Mouse (Mus musculus) c-Kit-negative CD71-positive TER-119-positive erythroid progenitor cells, embryonic 14.5 days (primary cell): ENCODE data around the gene Gm10135.
A peak's percentile ranks its signal among the peaks of the same experiment; 100 is the strongest.
"Not testable (repeated sequence)": the region's sequence is repeated elsewhere in the genome, so short reads cannot be mapped to it uniquely, and the experiment has no call there.

ENCODE experiments used
- DNase-seq: peaks from one replicate; pipeline ENCODE4 v3.0.0-alpha.2; 2013; ENCODE audit warnings: low read depth, low spot score

Gm10135 gene

DNA sequence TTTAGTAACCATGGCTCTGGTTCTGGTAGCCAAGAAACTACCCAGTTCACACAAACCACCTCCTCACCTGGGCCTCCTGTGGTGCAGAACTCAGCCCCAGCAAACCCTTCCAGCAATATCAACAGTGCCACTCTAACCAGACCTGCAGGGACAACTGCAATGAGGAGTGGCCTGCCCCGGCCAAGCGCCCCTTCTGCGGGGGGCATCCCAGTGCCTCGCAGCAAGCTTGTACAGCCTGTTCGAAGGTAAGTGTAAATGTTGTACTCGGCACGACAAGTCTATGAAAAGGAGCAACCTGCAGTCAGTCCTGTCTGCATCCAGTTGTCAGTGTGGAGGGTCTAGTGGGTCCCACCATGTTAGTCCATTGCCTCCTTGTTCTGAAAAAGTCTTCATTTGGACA lies at the start of gene Gm10135:
Gm10135 (minus strand) TSS at position 101 of the 400 bp plus-strand sequence.
- no peak for DNase-seq

DNA sequence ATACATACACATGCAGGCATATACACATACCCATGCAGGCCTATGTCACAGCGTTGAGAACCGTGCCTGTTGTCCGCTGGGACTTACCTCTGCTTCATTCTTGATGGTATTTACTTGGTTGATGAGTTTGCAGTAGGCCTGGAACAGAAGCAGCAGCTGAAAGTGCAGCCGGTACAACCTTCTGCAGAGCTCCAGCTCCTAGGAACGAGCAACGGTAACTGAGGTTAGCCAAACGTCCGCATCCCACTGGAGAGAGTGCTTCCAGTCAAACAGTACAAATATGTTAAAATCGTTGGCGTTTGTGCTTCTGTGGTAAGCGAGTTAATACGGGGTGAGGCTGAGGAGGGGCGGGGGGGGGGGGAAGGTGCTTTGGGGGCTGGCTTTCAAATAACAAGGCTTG lies 49.3 kb upstream of the Gm10135 start:
- no peak for DNase-seq

DNA sequence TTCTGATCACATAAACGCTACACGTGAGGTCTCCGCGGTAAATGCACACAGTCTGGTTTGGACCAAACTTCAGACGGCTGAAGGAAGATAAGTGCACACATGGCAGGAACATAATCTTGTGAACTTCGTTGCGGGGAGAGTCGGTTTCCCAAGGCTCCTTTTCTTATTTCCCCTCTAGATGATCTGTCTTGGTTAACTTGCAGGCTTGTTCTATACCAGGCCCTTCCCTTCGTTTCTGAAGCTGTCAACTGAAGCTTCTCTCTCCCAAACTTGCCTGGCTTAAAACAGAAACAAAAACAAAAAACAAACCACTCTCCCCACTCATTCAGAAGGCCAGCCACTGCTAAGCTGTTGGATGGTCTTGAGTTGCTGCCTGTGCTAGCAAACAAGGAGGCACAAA lies 40.2 kb upstream of the Gm10135 start:
- no peak for DNase-seq

DNA sequence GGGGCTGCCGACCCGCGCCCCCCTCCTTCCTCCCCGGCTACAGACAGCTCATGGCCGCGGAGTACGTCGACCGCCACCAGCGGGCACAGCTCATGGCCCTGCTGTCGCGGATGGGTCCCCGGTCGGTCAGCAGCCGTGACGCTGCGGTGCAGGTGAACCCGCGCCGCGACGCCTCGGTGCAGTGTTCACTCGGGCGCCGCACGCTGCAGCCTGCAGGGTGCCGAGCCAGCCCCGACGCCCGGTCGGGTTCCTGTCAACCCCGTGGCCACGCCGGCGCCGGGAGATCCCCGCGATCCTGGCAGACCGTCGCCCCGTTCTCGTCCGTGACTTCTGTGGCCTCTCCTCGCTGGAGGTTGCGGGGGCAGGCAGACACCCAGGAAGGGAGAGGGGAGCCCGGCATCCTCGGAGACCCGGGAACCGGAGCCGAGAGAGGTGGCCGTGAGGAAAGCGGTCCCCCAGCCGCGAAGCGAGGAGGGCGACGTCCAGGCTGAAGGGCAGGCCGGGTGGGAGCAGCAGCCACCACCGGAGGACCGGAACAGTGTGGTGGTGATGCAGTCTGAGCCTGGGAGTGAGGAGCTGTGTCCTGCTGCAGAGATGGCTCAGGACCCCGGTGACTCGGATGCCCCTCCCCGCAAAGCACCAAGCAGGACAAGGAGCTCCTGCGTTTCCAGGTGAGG lies 39.2 kb upstream of the Gm10135 start:
- DNase-seq = not testable (repeated sequence)

DNA sequence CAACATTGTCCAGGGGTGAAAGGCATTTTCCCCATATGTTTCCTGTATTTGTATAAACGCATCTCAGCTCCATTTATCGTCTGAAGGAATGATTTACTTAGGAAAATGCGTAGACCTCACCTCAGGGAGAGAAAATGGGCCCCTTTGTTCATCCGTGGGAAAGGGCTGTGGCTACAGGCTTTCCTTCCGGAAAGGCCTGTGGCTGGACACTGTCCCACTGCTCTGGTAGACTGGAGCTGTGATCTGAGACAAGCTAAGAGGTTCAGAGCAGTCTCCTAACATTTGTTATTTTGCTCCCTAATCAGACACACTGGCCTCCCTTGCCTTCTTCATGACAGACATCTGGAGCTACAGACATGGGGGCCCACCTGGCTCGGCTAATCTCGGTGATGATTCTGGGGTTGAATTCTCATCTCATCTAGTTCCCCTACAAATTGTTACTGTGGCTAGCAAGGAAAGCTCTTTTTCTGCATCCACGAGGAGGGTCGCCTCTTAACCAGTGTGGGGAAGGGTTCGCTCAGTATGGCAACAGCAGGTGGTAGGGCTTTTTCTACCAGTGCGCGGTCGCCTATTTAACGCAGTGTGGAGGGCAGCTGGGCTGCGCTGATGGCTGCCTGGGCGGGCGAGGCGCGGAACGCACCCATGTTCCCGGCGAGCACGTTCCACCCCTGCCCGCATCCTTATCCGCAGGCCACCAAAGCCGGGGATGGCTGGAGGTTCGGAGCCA lies 38.5 kb upstream of the Gm10135 start:
- DNase-seq = not testable (repeated sequence)

DNA sequence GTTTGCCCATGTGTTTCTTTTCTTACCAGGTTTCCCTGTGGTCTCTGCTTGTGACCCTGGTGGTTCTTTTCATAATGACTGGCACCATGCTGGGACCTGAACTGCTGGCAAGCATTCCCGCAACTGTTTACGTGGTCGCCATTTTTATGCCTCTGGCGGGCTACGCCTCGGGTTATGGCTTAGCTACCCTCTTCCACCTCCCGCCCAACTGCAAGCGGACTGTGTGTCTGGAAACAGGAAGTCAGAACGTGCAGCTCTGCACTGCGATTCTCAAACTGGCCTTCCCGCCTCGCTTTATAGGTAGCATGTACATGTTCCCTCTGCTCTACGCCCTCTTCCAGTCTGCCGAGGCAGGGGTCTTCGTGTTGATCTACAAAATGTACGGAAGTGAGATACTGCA lies 37.3 kb upstream of the Gm10135 start:
- not testable (repeated sequence) for DNase-seq

DNA sequence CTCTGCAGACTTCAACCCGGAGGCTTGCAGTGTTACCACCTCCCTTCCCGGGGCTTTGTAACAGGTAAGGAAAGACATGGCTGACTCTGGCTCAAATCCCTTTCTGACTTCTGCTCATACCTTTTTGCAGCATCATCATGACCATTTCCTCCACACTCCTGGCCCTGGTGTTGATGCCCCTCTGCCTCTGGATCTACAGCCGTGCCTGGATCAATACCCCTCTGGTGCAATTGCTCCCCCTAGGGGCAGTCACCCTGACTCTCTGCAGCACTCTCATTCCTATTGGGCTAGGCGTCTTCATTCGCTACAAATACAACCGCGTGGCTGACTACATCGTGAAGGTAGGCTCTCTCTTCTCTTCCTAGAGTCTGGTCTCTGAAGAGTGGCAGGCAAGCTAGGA lies 33.7 kb upstream of the Gm10135 start:
- DNase-seq = not testable (repeated sequence)

DNA sequence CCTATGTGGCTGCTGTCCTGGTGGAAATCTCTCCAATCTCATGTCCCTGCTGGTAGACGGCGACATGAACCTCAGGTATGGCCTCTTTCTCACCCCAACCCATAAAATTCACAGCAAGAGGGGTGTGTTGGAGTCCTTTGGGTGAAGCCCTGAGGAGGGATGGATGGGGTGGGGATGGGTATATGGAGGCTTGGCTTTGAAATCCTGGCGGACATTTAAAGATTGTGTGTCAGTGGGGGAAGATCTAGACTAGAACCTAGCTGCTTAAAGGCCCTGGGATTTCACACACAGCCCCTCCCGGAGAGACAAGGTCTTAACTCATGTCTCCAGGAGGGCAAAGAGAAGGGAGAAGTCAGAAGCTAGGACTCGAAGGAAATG lies 33.1 kb upstream of the Gm10135 start:
- DNase-seq = no peak

DNA sequence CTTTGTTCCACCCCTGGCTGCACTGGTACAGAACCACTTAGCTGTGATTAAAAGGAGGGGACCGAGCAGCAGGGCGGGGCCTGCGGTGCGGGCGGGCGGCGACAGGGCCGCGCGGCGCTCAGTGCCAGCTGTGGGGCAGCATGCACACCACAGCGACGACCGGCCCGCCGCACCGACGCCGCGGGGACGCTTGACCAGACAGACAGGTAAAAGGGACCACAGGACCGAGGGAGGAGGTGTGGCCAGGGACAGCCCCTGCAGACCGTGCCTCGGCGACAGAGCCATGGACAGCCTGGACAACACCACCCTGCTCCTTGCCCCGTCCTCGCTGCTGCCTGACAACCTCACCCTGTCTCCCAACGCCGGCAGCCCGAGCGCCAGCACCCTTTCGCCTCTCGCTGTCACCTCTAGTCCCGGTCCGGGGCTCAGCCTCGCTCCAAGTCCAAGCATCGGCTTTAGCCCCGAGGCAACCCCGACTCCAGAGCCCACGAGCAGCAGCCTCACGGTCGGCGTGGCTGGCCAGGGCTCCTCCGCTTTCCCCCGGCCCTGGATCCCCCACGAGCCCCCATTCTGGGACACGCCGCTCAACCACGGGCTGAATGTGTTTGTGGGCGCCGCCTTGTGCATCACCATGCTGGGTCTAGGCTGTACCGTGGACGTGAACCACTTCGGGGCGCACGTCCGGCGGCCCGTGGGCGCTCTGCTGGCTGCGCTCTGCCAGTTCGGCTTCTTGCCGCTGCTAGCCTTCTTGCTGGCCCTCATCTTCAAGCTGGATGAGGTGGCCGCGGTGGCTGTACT lies 32.5 kb upstream of the Gm10135 start, which contains the start of gene Slc10a4:
Slc10a4 (plus strand) TSS at position 100 of the 798 bp plus-strand sequence.
- no peak for DNase-seq

DNA sequence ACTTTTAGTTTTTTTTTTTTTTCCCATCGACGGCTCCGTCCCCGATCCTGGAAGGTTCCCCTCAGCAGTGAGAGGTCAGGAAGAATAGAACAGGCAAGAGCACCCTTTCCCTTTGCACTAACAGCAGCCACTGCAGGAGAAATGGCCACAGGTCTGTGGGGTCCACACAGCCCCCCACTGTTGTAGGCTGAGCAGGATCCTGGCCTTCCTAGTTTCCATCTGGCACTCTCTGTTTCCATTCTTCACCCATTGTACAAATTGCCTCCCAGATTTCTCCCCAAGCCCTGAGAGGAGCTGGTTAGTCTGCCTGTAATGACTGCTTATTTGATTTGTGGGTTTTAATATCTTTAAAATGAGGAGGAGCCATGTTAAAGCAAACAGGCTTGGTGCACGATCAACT lies 29.5 kb upstream of the Gm10135 start:
- DNase-seq = no peak

DNA sequence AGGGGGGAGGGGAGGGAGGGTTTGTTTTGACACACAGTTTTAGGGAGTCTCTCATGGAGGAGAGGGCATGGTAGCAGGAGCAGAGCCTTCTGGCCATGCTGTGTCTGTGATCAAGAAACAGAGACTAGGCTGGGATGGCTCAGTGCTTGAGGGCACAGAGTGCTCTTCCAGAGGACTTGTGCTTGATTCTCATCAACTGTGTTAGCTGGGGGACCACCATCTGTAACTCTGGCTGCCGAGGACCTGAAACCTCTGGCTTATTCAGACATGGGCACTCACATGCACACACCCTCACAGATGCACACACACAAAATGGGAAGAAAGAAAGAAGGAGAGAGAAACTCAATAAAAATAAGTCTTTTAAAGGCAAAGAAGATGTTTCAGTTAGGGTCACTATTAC lies 24.0 kb upstream of the Gm10135 start:
- DNase-seq = not testable (repeated sequence)

DNA sequence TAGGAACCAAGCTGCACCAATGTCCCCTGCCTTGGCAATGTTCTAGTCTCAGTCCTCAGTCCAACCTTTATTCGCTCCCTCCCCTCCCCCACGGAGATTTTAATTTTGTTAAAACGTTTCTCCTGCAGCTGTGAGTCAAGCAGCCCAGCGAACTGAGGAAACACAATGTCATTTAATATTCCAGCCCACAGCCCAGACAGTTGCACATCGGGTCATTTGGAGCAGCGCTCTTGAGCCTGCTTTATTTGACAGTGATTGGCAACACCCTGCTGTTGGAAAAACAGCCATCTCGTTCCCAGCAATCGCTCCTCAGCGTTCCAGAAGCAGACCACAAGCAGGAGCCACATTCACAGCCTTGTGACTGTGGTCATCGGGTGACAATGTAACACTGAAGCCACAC lies 20.9 kb upstream of the Gm10135 start:
- DNase-seq = no peak

DNA sequence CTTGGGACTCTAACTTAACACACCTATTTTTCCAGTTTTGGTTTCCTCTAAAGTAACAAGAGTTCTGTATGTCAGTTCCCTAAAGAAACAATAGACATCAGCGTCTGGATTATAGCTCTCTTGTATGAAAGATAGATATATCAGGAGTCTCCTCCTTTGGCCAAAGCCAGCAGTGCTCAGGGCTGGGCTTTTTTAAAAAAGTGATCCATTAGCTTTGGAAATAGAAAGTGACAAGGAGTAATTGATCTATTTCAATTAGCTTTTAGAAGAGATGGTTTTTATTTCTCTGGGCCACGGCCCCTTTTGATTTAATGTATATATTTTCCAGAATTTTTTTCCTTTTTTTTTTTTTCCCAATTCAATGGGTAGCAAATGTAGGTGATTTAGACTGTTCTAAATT lies 20.4 kb upstream of the Gm10135 start:
- no peak for DNase-seq

DNA sequence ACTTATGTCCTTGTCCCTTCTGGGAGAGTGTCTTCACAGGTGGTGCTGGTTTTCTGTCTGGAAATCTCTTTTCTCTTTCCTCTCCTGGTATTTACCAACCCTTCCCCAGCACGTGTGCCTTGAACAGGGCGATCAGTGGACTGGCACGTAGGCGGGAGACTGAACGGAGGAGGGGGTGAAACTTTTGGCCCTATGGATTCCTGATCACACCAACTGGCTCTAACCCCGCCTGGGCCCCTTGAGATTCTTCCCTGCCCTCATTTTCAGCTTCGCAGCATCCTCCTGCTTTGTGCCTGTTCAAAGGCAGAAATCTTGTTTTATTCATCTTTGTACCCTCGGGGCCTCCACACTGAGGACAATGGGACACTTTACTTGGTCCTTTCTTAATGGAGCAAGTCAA lies 19.9 kb upstream of the Gm10135 start:
- DNase-seq = no peak

DNA sequence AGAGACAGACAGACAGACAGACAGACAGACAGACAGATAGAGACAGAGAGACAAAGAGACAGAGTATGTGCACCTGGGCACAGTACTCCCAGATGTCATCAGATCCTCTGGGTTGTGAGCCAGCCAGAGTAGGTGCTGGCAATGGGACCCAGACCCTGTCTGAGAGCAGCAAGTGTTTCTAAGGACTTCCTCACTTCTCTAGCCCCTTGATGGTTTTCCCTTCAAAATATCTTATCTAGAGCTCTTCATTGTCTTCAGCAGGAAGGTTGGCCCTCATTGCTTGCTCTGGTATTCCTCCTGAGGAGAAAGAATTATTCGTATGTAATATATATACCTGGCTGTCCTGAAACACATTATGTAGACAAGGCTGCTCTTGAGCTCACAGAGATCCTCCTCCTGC lies 18.0 kb upstream of the Gm10135 start:
- DNase-seq = no peak

DNA sequence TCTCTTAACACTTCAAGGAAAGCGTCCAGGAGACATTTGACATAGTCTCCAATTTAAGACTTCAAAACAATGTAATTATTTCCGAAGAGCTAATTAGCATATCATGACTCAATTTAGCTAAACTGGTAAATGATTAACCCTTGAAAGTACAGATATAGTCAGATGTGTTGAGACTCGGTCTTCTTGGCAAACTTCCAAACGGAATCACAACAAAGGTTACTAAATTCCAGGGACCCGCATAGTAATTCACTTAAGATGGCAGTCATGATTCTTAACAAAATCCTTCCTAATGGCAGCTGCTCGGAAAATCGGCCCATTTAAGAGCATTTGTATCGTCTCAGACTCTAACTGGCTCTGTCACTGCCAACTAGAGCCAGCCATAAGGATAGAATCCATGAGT lies 15.3 kb upstream of the Gm10135 start:
- no peak for DNase-seq

DNA sequence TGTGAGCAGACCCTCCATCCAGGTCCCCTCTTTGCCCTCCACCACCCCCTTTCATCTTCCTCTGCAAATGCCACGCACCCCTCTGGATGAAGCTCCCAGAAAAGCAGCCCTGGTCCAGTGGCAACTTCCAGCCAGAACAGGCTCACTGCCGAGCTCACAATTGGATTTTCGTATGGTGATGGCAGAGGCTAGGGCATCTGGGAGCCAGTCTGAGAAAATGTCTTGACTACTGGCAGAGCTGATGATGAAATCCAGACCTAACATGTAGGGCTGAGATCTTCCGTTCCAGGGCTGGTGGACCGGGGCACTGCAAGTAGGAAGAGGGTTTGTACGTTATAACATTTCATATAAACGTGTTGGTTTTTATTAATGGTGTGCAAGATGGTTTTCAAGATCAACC lies 13.3 kb upstream of the Gm10135 start:
- DNase-seq = no peak

DNA sequence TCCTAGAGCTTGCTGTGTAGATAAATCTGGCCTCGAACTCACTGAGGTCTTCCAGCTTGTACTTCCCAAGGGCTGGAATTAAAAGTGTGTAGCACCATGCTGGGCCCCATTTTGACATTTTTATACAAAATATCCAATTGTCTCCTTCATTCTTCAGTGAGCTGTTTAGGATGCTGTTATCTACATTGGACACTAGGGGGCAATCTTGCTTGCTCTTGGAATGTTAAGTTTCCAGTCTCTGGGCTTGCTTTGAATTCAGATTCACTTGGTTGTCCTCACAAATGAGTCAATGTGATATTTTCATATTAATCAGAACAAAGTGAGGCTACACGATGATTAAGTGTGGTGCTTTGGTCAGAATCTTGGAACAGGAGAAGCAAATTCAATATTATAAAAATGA lies 9.6 kb upstream of the Gm10135 start:
- peak; percentile 24 for DNase-seq

DNA sequence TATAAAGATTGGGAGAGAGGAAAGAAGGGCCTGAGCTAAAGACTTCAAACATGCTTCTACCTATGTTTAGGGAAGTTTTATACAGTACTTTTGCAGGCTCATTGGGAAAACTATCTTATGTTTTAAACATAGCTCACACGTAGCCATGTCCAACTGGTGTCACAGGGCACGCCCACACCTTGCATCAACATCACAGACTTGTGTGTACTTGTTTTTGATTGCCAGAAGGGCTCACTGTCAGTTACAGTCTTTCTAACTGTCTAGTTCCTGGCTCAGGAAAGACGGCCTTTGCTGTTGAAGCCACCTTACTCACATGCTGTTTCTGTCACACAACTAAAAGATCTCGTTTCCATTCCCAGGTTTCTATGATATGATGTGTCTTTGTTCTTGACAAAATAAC lies 2.0 kb upstream of the Gm10135 start:
- no peak for DNase-seq

DNA sequence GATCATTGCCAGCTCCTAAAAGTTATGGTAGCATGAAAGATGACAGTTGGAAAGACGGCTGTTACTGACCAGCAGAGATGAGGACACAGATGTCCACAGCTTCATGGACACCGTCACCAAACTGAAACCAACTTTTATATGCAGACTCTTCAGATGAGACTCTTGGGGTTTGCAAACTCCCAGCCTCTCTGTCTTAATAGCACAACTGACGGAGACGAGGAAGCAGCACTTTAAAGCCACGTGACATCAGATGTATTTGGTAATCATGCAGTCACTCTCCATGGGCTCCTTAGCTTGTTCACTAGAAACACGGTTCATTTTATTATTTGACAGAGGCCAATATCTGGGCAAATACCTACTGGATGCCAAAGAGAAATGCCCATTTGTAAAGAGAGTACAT lies 1.5 kb upstream of the Gm10135 start:
- DNase-seq = no peak

DNA sequence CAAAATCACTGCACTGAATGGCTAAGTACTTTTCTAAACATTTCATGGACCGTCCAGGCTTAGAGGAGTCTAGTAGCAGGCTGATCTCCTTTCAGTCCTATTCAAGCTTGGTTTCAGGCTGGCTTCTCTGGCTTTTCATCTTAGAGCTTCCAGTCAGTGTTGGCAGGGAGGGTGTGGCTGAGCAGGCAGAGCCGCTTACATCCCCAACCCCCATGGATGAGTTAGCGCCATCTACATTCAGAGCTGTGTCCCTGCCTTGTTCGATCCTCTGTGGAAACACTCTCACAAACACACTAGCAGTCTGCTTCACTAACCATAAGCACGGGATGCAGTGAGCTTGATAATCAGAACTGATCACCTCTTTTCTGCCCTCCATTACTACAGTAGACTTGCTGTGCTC lies 1.6 kb downstream of the Gm10135 start:
- no peak for DNase-seq

DNA sequence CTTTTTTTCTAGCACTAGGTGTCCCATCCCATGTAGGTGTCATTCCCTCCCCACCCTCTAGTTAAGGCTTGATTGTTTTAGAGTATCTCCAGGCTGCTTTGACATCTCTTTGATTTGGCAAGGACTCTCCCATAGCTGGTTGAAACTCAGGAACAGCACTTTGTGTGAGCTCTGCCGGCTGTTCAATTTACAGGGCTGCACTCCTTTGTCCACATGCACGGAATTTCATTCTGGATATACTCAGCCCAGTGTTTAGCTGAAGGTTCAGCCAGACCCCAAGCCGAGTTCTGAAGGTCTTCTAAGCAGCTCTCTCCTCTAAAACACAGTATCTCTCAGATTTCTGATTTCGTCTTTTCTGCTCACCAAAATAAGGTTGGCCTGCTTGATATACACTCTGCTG lies 2.1 kb downstream of the Gm10135 start:
- no peak for DNase-seq

DNA sequence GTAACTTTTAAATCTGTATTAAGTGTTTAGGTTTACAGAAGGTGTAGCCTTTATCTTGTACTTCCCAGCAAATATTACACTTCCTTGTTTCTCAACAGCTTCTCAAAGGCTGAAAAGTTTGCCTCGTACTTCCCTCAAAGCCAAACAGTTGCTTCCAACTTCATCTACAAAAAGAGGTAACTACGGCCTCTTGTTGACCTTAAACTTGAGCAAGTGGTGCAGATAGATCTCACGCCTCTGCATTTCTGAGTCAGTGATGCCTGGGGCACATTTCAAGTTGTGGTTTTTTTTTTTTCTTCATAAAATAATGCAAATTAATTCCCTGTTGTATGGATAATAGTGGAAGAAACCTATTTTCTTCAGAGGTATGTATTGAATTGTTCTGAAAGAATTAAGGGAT lies 8.8 kb downstream of the Gm10135 start:
- DNase-seq = no peak
